Mouse (Mus musculus): Measurements from ENCODE around the gene Zfp472. TPM values are rescaled to one million over a fixed set of nuclear protein-coding genes. Genes with fewer than 3 reads are reported as not detected.
A peak's percentile ranks its signal among the peaks of the same experiment; 100 is the strongest.

The Zfp472 gene
- polyA plus RNA-seq (2014; fragmentation: Nextera tagmentation; extraction: Ambion mirVana): 11.4 and 13.3 TPM in 2 replicates

DNA sequence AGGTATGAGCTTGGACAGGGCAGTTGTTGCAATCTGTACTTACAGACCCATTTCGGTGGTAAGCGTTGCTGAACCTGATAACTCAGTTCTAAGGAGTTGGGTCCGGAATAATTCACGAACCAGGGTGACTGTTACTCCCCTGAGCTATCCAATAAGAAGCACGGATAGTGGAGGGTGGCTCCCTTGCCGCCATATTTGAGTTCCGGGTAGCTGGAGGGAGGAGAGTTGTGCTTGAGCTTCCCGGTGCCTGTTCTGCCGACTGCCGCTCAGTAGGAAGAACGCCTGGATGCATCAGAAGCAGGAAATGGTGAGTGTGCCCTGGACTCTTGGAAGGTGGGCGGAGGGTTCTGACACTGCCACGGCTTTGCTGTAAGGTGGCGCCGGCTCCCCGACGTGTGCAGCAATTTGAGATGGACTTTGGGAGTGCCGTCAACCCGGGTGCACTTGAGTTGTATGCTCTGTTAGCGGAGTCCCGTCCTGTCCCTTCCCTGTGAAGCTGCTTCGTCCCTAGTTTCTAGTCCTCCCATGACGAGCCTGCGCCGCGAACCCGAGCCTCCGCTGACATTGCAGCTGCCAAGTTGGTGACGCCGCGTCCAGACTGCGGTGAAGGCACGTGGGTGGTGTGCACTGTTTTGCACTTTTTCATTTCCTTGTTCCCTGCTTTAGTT is at the start of gene Zfp472:
TSS of gene Zfp472 (plus strand) at position 192 of the 668 bp plus-strand sequence.
- Histone ChIP-seq H3K9me3 (ENCODE audit: low read depth, low read length) (no peaks in the 10 kb centered on the region), H3K9ac (peak within 1 kb of the TSS; percentile 76), H3K4me3 (ENCODE audit: low read depth, low read length) (peak within 1 kb of the TSS; percentile 80), H3K27ac (ENCODE audit: low read depth) (peak within 1 kb of the TSS; percentile 93), H3K27me3 (ENCODE audit: insufficient read depth, low read length) (no peaks in the 10 kb centered on the region), H3K36me3 (ENCODE audit: insufficient read depth) (no peaks in the 10 kb centered on the region), H3K4me1 (ENCODE audit: insufficient read depth) (peaks cover 15% of the 10 kb centered on the region), H3K4me2 (peak within 1 kb of the TSS; percentile 84)
- under 1% methylated on average over 33 of the region's 33 CpGs for WGBS
- DNase-seq: peak; percentile 97
- peak; percentile 100 for ATAC-seq (ENCODE audit: insufficient read depth)
- no peak for TF ChIP-seq CTCF (IDR thresholded peaks at IDR 0.05; ENCODE audit: low read depth)

- DNase-seq (no peak), ATAC-seq (ENCODE audit: insufficient read depth) (no peak)
- TF ChIP-seq CTCF (IDR thresholded peaks at IDR 0.05; ENCODE audit: low read depth): no peak
- H3K27me3 ChIP-seq (ENCODE audit: insufficient read depth, low read length): no peaks in the 10 kb centered on the region
- no peak overlapping the region for H3K27ac ChIP-seq (ENCODE audit: low read depth)
- H3K4me1 ChIP-seq (ENCODE audit: insufficient read depth): no peaks in the 10 kb centered on the region
- H3K9ac ChIP-seq: no peak overlapping the region
- H3K36me3 ChIP-seq (ENCODE audit: insufficient read depth): no peaks in the 10 kb centered on the region
- WGBS: 65% methylated on average over 1 of the region's 1 CpGs
- H3K4me2 ChIP-seq: no peak overlapping the region
- H3K4me3 ChIP-seq (ENCODE audit: low read depth, low read length): no peak overlapping the region
- H3K9me3 ChIP-seq (ENCODE audit: low read depth, low read length): no peaks in the 10 kb centered on the region
Measured at GRCm38 (mm10) chr17:32916075-32916474, 49.5 kb upstream of the Zfp472 start.

DNA sequence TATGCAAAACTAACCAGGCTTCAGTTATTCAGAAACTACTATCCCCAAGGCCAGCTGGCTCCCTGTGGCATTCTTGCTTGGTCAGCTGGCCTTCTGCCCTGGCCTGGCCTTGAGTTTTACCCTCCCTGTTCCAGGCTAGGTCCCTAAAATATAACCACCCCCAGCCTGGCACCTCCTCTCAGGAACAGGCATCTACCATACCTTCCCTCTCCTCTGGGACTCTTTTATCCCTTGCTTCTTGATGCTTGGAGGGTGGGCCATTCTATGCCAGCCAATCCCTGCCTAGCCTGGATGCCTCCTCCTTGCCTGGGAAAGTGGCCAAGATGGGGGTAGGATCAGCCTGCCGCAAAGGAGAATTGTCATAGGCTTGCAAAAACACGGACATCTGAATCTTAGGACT is 48.5 kb upstream of the Zfp472 start, which contains the start of gene Cyp4f14:
TSS of gene Cyp4f14 (minus strand) at position 212 of the 400 bp plus-strand sequence.
- H3K27ac ChIP-seq (ENCODE audit: low read depth): no peak within 1 kb of the TSS
- no peaks in the 10 kb centered on the region for H3K36me3 ChIP-seq (ENCODE audit: insufficient read depth)
- no peaks in the 10 kb centered on the region for H3K4me1 ChIP-seq (ENCODE audit: insufficient read depth)
- no peaks in the 10 kb centered on the region for H3K27me3 ChIP-seq (ENCODE audit: insufficient read depth, low read length)
- 63% methylated on average over 2 of the region's 2 CpGs for WGBS
- no peak for ATAC-seq (ENCODE audit: insufficient read depth)
- TF ChIP-seq CTCF (IDR thresholded peaks at IDR 0.05; ENCODE audit: low read depth): no peak
- H3K4me2 ChIP-seq: no peak within 1 kb of the TSS
- peak; percentile 3 for DNase-seq
- no peak within 1 kb of the TSS for H3K9ac ChIP-seq
- H3K4me3 ChIP-seq (ENCODE audit: low read depth, low read length): no peak within 1 kb of the TSS
- H3K9me3 ChIP-seq (ENCODE audit: low read depth, low read length): no peaks in the 10 kb centered on the region

DNA sequence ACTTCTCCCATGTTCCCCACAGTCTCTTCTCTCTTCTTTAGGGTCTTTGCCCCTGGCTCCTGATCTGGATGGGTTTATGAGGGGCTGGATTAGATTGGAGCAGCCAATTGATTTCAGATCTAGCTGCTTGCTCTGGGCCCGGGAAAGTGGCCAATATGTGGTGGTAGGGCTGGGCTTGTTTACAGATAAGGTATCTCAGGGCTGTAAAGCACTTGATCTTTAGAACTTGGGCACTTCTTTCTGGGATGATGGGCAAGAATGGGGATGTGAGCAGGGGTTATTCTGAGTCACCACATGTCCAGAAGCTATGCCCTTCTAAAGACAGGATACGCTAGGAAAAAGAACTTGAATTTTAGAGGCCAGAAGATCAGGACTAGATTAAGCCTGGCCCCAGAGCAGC is 46.5 kb upstream of the Zfp472 start:
- H3K27me3 ChIP-seq (ENCODE audit: insufficient read depth, low read length): no peaks in the 10 kb centered on the region
- no peaks in the 10 kb centered on the region for H3K36me3 ChIP-seq (ENCODE audit: insufficient read depth)
- no peak for ATAC-seq (ENCODE audit: insufficient read depth)
- H3K9ac ChIP-seq: no peak overlapping the region
- DNase-seq: no peak
- H3K4me1 ChIP-seq (ENCODE audit: insufficient read depth): no peaks in the 10 kb centered on the region
- no peak overlapping the region for H3K4me2 ChIP-seq
- no peak overlapping the region for H3K4me3 ChIP-seq (ENCODE audit: low read depth, low read length)
- 58% methylated on average over 2 of the region's 2 CpGs for WGBS
- no peaks in the 10 kb centered on the region for H3K9me3 ChIP-seq (ENCODE audit: low read depth, low read length)
- H3K27ac ChIP-seq (ENCODE audit: low read depth): no peak overlapping the region
- no peak for TF ChIP-seq CTCF (IDR thresholded peaks at IDR 0.05; ENCODE audit: low read depth)

DNA sequence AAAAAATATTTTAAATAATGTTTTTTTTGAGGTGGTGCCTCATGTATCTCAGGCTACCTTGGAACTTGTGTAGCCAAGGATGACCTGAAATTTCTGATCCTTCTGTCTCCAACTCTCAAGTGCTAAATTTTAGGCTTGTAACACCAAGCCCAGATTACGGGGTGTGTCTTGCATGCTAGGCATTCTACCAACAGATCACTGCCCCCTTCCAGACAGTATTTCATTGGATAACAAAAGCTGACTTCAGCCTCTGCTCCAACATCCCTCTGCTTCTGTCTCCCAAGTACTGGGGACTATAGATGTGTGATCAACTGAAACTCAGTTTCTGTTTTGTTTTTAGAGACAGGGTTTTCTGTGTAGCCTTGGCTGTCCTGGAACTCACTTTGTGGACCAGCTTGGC is 41.9 kb upstream of the Zfp472 start:
- DNase-seq (no peak), ATAC-seq (ENCODE audit: insufficient read depth) (no peak)
- Histone ChIP-seq H3K9me3 (ENCODE audit: low read depth, low read length) (no peaks in the 10 kb centered on the region), H3K36me3 (ENCODE audit: insufficient read depth) (no peaks in the 10 kb centered on the region), H3K27me3 (ENCODE audit: insufficient read depth, low read length) (no peaks in the 10 kb centered on the region), H3K4me1 (ENCODE audit: insufficient read depth) (no peaks in the 10 kb centered on the region), H3K9ac (no peak overlapping the region), H3K4me2 (no peak overlapping the region), H3K4me3 (ENCODE audit: low read depth, low read length) (no peak overlapping the region), H3K27ac (ENCODE audit: low read depth) (no peak overlapping the region)
- WGBS: 88% methylated on average over 1 of the region's 1 CpGs
- TF ChIP-seq CTCF (IDR thresholded peaks at IDR 0.05; ENCODE audit: low read depth): no peak

- 0 out of 2 replicates have a peak, but pooled peaks have one; percentile 5 for TF ChIP-seq CTCF (IDR thresholded peaks at IDR 0.05; ENCODE audit: low read depth)
- DNase-seq (peak; percentile 89), ATAC-seq (ENCODE audit: insufficient read depth) (peak; percentile 96)
- peak overlapping the region; percentile 81 for H3K4me2 ChIP-seq
- WGBS: 15% methylated on average over 32 of the region's 32 CpGs
- no peaks in the 10 kb centered on the region for H3K9me3 ChIP-seq (ENCODE audit: low read depth, low read length)
- no peaks in the 10 kb centered on the region for H3K36me3 ChIP-seq (ENCODE audit: insufficient read depth)
- H3K4me3 ChIP-seq (ENCODE audit: low read depth, low read length): peak overlapping the region; percentile 45
- H3K9ac ChIP-seq: peak overlapping the region; percentile 58
- no peaks in the 10 kb centered on the region for H3K27me3 ChIP-seq (ENCODE audit: insufficient read depth, low read length)
- peak overlapping the region; percentile 30; the same call in 1 of the 2 replicates for H3K27ac ChIP-seq (ENCODE audit: low read depth)
- no peaks in the 10 kb centered on the region for H3K4me1 ChIP-seq (ENCODE audit: insufficient read depth)
Measured at GRCm38 (mm10) chr17:32924658-32925312, 40.8 kb upstream of the Zfp472 start.

- no peak for DNase-seq
Measured at GRCm38 (mm10) chr17:32927803-32928202, 37.8 kb upstream of the Zfp472 start.

More at GRCm38 (mm10) chr17:32927803-32928202, 37.8 kb upstream of the Zfp472 start:
- WGBS: 72% methylated on average over 5 of the region's 5 CpGs
- TF ChIP-seq CTCF (IDR thresholded peaks at IDR 0.05; ENCODE audit: low read depth): no peak
- no peaks in the 10 kb centered on the region for H3K36me3 ChIP-seq (ENCODE audit: insufficient read depth)
- no peak for ATAC-seq (ENCODE audit: insufficient read depth)
- no peaks in the 10 kb centered on the region for H3K9me3 ChIP-seq (ENCODE audit: low read depth, low read length)
- H3K4me3 ChIP-seq (ENCODE audit: low read depth, low read length): no peak overlapping the region
- no peak overlapping the region for H3K27ac ChIP-seq (ENCODE audit: low read depth)
- no peak overlapping the region for H3K4me2 ChIP-seq
- H3K27me3 ChIP-seq (ENCODE audit: insufficient read depth, low read length): no peaks in the 10 kb centered on the region
- H3K9ac ChIP-seq: no peak overlapping the region
- no peaks in the 10 kb centered on the region for H3K4me1 ChIP-seq (ENCODE audit: insufficient read depth)

All from lung, embryonic 14.5 days (tissue).